Mouse (Mus musculus) induced T-regulatory cell, adult 2 months (primary cell): ENCODE results near the gene Adamts10.

Experiments used
- DNase-seq: peaks from one replicate; pipeline ENCODE4 v3.0.0-alpha.2; 2012; ENCODE audit warnings: low read depth

Gene Adamts10

DNA sequence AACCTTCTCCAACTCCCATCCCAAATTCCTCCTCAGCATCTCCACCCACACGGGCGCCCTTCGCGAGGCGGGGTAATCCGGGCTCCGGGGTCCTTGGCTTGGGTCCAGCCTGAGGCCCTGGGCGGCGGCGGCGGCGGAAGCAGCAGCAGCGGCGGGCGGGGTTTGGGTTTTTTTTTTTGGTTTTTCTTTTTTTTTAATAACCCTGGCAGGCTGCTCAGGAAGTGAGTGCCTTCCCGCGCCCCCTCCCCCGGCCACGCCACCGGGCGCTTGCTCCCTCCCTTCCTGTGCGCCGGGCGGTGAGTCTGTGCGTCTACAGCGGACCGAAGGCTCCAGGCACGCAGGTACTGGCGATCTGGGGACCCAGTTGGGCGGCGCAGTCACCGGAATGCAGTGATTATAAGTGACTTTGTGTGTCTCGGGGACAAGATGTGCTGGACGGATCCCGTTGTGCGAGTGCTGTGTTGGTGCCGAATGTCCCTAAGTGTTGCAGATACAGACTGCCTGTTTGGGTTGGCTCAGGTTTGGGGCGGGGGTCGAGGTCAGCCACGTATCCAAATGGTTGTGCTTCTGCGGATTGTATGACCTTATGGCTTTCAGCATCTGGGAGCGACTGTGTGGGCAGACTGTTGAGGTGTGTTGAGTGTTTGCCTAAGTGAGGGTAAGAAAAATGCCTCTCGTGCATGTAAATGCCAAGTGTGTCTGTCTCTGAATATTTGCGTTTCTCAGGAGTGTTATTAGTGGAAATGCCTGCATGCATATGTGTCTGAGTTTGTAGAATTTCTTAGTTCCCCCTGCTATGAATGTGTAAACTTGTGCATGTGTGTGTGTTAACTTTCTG lies at the start of gene Adamts10:
Gene Adamts10, plus strand, starts transcription at position 287 of the 838 bp plus-strand sequence.
- peak; percentile 89 for DNase-seq

DNA sequence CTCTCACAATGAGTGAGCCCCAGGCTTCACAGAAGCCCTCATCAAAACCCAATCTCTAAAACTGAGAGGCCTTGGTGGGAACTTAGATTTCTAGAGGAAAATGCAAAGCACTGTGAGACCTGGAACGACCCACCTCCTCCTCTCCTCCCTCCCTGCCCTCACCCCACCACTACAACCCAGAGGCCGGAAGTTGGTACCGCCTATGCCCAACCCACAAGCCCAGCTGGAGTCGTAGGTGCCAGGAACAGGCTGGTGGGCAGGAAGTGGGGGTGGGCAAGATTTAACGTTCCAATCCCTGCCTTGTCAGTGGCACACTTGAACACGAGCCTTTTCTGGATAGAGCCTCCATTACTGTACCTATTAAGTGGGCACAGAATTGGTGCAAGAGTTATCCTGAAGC lies 40.0 kb upstream of the Adamts10 start:
- DNase-seq = peak; percentile 78

DNA sequence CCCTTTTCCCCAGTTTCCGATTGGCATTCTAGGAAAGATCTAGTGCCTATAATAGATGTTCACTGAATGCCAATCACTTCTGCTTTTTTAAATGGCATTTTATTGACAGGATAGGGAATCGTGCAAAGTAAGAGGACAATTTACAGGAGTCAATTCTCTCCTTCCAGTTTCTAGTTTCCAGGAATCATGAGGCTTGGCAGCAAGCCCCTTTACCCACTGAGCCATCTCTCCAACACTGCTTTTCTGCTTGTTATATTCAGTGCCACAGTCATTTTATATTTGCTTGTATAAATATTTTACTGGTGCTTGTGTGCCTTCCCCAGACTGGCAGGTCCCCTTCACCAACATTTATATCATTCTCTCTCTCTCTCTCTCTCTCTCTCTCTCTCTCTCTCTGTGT lies 36.8 kb upstream of the Adamts10 start:
- DNase-seq = no peak

DNA sequence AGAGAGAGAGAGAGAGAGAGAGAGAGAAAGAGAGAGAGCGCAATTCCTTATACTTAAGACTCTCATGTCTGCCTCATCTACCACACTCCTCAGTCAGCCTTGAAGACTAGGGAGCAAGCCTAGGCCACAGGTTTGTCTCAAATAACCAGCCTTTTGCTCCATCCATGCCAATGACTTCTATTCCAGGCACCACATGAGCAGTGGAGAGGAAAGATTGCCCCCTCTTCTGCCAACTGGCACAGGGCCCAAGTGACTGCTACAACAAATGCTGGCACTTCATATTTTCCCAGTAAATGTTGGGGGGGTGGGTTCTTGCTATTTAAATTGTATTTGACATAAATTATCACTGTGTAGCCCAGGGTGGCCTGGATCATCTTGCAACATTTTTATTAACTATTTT lies 36.4 kb upstream of the Adamts10 start:
- DNase-seq = no peak

DNA sequence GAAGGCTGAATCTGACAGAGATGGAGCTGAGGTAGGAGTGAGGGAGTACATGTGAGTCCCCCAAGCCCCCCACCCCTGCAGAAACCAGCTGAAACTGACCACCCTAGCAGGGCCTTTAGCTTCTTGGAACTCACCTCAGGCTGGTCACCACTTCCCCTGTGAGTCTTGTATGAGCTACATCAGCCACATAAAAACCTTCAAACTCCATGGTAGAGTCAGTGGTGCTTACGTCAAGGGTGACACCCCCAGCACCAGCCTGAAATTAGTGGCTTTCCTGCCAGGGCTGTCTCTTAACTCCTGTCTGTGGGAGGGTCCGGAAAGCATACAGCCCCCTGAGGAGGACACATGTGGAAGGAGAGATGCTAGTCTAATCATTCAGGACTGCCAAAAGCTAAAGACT lies 32.6 kb upstream of the Adamts10 start:
- no peak for DNase-seq

DNA sequence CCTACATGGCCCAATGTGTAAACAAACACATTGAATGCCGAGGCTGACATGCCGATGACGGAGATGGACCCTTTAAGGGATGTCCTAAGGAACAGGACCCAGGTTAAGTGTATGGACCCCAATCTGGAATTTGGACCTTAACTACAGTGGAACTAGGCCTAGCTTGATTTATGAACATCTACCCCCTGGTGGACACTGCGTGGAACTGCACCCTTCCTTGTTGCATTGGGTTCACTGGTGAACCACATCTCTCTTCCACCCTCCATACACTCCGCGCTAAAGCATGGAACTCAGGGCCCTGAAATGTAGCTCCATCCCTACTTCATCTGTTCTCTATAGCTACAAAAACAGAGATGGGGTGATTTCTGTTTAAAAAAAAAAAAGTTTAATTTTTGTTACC lies 30.9 kb upstream of the Adamts10 start:
- peak; percentile 81 for DNase-seq

DNA sequence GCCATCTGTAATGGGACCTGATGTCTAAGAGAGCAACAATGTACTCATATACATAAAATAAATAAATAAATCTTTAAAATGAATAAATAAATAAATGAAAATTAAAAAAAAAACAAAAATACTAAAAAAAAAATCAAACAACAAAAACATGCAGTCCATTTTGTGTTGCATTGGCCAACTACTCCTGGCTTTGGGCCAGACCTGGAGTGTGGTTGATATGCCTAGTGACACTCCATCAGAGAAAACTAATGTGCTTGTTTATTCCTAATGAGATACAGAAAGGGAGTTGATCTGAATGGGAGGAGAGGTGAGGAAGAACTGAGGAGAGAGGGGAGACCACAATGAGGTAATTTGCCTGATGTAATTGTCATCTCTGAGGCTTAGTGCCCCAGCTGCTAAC lies 29.4 kb upstream of the Adamts10 start:
- no peak for DNase-seq

DNA sequence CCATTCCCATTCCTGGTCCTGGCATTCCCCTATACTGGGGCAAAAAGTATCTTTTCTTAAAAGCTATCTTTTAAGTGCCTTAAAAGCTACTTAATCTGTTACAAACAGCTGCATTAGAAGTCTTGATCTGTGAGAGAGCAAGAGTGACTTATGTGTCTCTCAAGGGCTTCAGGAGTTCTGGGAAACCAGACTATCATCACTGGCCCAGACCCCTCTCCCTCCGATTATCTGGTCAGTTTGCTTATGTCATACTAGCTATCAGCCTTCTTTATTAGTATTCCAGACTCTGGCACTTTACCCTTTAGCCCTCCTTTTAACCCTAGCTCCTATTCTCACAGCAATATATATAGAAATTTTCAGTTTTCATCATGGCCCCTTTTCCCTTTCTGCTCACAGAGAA lies 25.1 kb upstream of the Adamts10 start:
- DNase-seq = no peak

DNA sequence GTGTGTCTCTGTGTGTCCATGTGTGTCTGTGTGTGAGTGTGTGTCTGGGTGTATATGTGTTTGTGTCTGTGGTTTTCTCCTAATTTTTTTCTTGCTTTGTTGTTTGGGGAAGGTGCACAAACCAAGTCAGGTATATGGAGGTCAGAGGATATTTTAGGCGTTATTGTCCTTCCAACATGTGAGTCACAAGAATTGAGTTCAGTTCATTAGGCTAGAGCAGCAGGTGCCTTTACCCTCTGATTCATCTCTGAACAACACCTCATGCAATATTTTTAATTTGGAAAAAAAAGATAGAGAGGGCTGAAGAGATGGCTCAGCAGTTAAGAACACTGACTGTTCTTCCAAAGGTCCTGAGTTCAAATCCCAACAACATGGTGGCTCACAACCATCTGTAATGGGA lies 15.6 kb upstream of the Adamts10 start:
- no peak for DNase-seq

DNA sequence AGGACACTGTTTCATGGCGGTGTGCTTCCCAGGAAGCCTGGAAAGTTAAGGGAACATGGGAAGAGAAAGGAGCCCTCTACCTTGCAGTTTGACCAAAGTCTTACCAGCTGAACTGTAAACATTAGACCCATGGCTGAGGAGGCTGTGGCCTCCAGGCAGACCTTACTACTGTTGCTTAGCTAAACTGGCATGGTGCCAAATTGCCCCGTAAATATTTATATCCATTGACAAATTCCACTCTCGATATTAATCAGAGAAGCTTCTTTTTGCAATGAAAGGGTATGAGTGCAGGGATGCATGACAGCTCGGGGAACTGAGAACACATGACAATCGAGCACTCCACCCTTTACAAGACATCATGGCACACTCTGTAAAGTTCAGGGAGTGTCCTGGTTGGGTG lies 13.8 kb upstream of the Adamts10 start:
- no peak for DNase-seq

DNA sequence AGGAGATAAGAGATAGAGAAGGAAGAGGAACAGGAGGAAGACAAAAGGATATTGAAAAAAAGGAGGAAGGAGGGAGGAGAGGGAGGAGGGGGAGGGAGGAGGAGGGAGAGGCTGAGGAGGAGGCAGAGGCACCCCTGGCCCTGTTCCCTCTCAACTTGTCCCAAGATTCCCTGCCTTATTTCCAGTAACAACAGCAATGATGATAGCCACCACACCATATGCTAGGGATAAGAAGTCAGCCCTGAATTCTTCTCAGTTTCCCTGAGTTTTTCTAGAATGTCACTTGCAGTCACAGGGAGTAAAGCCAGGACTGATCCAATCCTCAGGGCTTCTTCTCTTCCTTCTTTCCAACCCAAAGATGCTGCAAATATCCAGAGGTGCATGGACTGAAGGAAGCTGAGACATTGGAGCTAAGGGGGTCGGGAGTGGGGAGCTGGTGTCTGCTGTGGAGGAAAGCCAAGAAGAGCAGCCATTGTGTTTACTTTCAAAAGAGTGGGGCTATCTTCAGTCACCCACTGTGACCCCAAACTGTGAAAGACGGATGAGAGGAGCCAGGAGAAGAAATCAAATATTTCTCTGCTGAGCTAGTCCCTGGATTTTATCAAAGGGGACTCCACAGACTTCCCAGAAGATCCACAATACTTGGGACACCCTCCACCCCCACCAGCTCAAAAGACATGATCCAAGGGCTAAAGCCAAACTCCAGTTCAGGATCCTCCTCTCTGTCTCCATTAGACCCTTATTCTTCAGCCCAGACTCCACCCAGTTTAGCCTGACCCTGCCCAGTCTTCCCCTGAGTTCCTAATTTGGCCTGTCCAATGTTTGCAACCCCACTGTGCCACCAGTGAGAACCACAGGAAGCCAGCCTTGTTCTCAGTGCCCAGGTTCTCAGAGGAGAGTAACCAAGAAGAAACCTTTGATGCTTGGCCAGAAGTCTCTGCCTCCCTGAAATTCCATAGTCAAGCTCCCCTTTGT lies 11.3 kb upstream of the Adamts10 start:
- no peak for DNase-seq

DNA sequence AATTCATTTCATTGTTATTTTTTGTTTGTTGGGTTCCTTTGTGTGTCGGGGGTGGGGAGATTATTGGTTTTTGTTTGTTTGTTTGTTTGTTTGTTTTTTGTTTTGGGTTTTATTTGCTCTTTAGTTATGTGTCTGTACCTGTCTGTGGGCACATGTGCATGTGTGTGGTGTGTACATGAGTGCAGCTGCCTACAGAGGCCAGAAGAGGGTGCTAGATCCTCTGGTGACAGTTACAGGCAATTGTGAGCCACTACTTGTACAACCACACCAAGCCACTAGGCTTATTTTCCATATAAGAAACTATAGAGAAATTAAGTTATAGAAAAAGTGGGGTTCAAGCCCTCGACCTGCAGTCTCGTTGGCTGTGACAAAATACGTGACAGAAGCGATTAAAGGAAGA lies 10.1 kb upstream of the Adamts10 start:
- DNase-seq = peak; percentile 74

DNA sequence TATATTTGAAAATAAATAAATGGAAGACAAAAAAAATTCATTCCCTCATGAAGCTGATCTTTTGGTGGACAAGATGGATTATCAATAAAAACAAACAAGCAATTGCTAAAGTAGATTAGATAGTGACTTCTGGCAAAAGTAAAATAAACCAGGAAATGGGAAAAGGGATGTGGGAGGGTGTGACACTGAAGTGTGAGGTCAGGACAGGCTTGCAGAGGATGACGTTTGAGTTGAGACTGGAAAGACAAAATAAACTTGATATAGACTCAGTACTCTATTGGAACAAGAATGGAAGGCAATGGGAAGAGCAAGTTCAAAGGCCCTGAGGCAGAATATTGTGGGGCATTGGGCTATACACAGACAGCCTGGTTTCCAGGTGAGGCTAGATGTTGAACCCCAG lies 3.6 kb upstream of the Adamts10 start:
- DNase-seq = no peak

DNA sequence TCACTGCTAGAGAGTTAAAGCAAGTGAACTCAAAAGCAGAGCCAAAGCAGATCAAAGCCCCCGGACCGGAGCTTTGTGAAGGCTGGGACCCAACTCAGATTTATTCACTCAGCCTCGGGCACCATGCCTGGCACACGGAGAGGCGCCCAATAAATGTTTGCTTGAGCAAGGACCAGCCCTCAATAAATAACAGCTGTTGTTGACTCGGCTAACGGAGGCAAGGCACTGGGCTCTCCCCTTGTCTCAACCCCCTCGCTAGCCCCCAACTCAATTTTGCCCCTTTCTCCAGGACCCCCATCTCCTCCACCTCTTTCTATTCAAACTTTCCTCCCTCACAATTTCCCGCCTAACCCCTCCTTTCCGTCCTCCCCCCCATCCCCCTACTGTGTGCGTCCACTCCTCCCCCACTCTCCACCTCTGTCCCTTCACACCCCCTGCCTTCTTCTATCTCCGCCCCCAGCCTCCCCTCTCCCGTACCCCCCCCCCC lies 530 bp upstream of the Adamts10 start:
- peak; percentile 46 for DNase-seq

DNA sequence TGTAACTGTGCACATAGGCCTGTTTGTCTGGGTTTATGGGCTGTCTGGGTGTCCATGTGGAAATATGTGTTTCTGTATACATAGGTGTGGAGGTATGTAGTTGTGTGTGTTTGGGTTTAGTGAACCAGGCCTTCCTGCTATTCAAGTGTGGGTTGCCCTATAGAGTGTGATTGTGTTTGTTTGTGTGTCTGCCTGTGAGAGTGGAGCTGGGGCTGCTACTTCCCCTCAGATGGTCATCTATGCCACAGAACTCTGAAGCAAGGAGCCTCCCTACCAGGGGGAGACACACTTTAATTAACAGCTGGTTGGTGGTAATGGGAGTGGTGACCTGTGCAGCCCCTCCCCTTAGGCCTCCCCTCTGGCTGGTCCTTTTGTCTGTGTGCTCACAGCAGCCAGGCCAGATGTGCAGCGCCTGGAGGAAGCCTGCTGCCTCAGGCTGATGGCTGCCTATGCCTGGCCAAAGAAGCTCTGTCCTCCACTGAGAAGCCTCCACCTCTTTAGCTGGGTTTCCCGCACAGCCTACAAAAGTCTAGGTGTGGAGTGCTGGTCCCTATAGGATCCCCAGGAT lies 886 bp downstream of the Adamts10 start:
- no peak for DNase-seq

DNA sequence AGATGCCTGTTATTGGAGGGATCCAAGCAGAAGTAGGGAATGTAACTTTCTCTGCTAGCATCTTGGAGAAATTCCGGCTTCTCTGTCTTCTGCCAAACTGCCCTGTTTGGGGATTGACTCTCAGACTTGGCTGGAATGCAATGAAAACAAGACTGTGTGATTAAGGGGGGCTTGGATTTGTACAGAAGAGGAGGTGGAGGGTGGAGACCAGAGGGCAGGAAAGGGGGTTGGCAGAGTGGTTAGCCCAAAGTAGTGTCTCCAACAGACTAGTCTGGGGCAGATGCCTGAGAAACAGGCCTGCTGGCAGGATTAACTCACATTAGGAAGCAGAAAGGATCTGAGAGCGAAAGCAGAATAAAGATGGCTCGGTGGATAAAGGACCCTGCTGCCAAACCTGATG lies 2.5 kb downstream of the Adamts10 start:
- no peak for DNase-seq

DNA sequence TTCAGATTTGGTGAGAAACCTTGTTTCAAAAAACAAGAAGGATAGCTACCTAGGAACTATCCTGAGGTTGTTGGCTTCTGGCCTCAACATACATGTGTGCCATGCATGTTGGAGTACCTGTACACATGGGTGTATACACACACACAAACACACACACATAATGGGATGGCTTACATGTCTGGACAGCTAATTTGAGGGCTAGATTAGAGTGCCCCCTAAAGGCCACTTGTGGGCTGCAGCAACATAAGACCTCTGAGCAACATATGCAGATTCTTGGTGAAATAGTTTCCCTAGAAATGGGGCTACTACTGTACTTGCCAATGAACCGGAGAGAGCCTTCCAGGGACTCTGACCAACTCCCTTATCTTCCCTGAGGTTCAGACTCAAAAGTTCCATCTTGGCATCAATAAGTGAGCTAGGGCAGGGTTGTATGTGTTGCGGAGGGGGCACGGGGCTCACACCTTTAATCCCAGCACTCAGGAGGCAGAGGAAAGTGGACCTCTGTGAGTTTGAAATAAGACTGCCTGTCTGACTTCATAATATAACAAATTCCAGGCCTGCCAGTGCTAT lies 15.2 kb downstream of the Adamts10 start:
- DNase-seq = peak; percentile 76

DNA sequence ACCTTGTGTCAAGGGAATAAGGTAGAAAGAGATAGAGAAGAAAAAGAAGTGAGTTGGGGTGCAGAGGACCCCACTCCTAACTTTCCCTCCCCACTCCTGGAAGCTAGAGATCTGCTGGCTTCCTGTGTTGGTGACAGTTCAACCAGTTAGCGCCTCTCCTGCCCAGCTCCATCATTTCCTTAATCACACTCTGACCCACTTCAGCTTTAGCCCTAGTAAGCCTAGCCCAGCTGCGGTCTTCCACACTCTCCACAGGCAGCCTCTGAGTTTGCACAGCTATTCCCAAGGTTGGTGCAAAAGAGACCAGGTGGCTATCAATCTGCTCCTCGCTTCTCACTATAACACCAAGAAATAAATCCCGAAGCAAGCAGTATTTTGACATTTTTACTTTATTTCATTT lies 15.9 kb downstream of the Adamts10 start:
- DNase-seq = no peak

DNA sequence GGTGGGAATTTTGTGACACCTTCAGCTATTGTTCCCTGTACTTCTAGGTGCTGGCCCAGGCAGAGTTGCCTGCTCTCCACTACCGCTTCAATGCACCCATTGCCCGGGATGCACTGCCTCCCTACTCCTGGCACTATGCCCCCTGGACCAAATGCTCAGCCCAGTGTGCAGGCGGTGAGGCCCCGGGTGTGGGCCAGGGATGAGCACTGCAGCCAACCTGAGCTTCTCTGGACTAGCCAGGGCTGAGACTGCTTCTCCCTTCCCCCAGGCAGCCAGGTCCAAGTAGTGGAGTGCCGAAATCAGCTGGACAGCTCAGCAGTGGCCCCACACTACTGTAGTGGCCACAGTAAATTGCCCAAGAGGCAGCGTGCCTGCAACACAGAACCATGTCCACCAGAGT lies 25.2 kb downstream of the Adamts10 start:
- DNase-seq = no peak

DNA sequence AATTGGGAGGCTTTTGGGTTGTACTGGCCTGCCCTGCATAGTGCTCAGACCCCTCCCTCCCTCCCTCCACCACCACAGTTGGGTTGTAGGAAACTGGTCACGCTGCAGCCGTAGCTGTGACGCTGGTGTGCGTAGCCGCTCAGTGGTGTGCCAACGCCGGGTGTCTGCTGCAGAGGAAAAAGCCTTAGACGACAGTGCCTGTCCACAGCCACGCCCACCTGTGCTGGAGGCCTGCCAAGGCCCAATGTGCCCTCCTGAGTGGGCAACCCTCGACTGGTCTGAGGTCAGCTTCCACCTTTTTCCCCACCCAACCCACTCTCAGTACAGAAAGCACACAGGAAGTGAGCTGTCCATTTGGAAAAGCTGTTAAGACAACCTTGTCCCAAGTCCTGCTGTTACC lies 26.4 kb downstream of the Adamts10 start:
- DNase-seq = no peak

DNA sequence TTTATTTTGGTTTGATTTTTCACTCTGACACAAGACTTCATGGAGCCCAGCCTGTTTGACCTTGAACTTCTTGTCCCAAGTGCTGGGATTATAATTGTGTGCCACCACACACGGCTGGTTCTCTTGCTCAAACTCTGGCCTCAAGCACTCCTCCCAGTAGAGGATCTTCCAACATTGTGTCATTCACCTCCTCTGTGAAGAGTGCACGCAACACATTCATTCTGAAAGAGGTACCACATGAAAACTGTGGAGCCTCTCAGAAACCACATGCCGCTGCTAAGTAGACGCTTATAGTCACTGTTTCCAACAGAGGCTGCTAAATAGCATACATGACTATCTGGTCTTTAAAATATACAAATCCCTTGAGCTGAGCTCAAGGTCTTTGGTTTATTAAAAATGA lies 28.1 kb downstream of the Adamts10 start:
- peak; percentile 65 for DNase-seq

DNA sequence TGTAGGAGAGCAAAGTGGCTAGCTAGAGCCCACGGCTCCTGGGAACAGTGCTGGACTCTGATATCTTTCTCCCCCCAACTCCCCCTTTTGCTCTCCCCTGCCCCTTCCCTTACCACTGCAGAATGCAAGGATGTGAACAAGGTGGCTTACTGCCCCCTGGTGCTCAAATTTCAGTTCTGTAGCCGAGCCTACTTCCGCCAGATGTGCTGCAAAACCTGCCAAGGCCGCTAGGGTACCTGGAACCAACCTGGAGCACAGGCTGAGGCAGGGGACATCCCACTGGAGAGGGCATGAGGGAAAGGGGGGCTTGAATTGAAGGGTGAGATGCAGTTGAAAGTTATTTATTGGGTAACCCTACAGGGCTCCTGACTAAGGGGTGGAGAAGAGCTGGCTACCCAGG lies 29.0 kb downstream of the Adamts10 start:
- peak; percentile 80 for DNase-seq
